Mouse (Mus musculus) kidney, postnatal 36 days (tissue): Measurements from ENCODE around the gene Slco1a4.
"Not testable (repeated sequence)": the region's sequence is repeated elsewhere in the genome, so short reads cannot be mapped to it uniquely, and the experiment has no call there.

Experiments used
- DNase-seq, 2 experiments: peaks; one replicate each; pipeline ENCODE4 v3.0.0; 2021 to 2022; ENCODE audit warnings: mixed read lengths in 2 of 2

The Slco1a4 gene

GRCm38 (mm10) chr6:141856085-141856484 lies at the start of gene Slco1a4:
Gene Slco1a4 (minus strand): TSS chr6:141856199.
- DNase-seq: peak in 1 of 2 experiments; percentile 39

DNA sequence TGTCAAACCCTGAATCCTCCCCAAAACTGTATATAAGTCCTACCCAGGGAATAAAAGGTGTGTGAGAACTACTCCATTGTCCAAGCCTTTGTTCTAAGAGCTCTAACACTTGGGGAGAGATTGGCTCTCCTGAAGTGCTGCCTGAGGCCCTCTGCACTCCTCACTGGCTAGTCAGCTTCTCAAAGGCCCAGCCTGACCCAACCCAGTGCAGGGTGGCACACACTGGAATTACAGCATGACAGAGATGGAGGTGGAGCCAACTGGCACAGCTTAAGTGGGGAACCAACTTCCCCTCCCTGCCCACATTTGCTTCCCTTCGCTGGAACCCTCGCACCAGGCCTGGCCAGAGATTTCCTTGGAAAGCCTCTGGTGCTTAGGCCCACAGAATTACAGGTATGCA lies 42.2 kb upstream of the Slco1a4 start:
- DNase-seq: no peak

- DNase-seq: no peak
These were observed 33.7 kb upstream of the Slco1a4 start for GRCm38 (mm10) chr6:141889723-141890122.

GRCm38 (mm10) chr6:141888248-141888647 lies 32.2 kb upstream of the Slco1a4 start:
- peak in 1 of 2 experiments; percentile 48 for DNase-seq

- peak; percentile 26 to 41 for DNase-seq
These were observed 26.6 kb upstream of the Slco1a4 start for GRCm38 (mm10) chr6:141882581-141882980.

DNA sequence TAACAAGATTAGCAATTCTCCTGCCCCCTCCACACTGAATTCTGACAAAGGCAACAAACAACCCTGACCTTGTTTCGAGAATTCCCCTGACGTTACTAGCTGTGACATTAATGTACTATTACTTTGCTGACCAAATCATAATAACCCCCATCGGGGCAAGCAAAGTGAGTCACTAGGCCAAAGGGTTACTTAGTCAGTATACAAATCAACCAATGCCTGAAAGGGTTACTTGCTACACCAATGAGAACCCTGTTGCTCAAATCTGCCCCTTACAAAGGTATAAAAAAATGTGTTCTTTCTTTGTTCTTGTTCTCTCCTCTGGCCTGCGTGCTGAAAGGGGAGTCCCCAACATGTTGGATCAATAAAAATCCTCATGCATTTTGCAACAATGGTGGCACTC lies 19.7 kb upstream of the Slco1a4 start:
- DNase-seq: not testable (repeated sequence)

DNA sequence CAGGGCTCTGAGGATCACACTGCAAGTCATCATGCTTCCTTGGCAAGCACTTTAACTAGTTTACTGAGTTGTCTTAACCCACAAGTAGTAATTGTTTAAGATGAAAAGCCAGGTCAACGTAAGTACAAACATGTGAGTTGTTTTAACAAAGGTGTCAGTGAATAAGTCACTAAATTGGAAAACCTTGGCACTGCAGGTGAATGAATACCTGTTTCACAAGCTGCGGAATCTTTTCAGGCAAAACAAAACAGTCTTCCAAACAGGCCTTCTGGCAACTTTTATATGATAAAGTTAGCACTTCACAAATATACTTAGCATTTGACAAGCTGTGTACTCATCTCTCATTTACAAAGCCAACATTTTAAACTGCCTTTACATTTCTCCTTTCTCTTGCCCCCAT lies 15.7 kb upstream of the Slco1a4 start:
- no peak for DNase-seq

DNA sequence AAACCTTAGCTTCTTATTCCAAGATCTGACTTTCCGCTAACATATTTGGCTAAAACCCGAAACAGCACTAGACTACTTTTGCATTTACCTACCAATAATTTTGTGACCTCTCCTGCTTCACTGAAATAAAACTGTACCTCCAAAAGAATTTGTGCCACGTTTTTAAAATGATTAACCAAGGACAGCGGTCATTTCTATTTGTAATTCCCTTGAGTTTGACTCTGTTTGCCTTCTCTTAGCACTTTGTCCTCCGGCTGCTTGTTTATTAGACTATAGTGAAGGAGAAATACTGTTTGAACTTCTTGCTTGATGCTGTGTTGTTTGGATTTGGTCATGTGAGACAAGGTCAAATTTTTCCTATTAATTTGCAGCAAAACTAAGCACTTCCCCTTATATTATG lies 12.7 kb upstream of the Slco1a4 start:
- DNase-seq: peak in 1 of 2 experiments; percentile 46

GRCm38 (mm10) chr6:141866026-141866425 lies 10.0 kb upstream of the Slco1a4 start:
- DNase-seq: peak; percentile 34 to 65

- DNase-seq: no peak
These were observed 1.9 kb upstream of the Slco1a4 start for GRCm38 (mm10) chr6:141857735-141858531.

- DNase-seq: no peak
These were observed 2.4 kb downstream of the Slco1a4 start for GRCm38 (mm10) chr6:141853616-141854015.

DNA sequence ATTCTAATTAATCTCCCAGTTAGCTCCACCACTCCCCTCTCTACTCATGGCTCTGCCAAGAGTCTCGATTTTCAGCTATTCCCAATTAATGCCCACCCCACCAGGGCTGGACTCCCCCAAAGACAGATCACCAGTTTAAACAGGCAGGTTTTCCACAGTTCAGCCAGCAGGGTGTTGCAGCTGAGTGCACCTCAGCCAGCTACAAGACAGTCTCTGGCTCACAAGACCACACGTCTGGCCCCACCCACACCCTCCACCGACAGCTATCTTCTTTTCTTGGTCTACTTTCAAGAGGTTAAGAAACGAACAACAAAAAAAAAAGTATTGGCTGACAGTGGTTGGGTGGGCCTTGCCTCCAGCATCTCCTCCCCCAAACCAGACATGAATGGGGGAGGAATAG lies 6.9 kb downstream of the Slco1a4 start:
- no peak for DNase-seq

DNA sequence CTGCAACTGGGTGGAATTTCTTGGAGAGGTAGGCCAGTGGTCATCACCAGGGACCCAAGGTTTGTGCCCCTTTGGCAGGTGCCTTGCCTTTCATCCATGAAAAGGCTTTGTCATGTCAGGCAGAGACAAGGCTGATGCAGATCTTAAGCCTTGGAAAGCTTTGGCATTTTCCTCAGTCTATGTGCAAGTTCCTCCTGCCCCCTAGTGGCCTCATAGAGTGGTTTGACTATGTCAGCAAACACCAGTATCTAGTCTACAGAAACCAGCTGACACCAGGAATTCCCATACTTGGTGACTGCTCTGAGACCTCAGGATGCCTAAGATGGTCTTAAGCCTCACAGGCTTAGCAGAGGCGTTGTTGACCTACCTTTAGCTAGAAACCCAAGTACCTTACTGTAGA lies 58.2 kb downstream of the Slco1a4 start:
- DNase-seq: peak; percentile 42 to 58

GRCm38 (mm10) chr6:141774476-141774875 lies 81.5 kb downstream of the Slco1a4 start:
- peak in 1 of 2 experiments; percentile 2 for DNase-seq

- DNase-seq: no peak
These were observed 82.3 kb downstream of the Slco1a4 start, which contains the start of gene Gm5724 for GRCm38 (mm10) chr6:141773710-141774109. Gene Gm5724 (minus strand): TSS chr6:141773810.
